Mouse (Mus musculus) inflammation-experienced regulatory T-cells (primary cell): ENCODE data around the gene Psmd8. TPM values are rescaled to one million over a fixed set of nuclear protein-coding genes. Genes with fewer than 3 reads are reported as not detected.

ENCODE experiments used
- polyA plus RNA-seq, 2 experiments: library from polyadenylated mRNA; unstranded; fragments of 100-300 nt; shearing (Covaris generic); gene quantifications; one replicate each; pipeline ENCODE4 v1.2.1; 2017

Gene Psmd8
- 100 to 1,000 TPM; 205 to 212 TPM for polyA plus RNA-seq

DNA sequence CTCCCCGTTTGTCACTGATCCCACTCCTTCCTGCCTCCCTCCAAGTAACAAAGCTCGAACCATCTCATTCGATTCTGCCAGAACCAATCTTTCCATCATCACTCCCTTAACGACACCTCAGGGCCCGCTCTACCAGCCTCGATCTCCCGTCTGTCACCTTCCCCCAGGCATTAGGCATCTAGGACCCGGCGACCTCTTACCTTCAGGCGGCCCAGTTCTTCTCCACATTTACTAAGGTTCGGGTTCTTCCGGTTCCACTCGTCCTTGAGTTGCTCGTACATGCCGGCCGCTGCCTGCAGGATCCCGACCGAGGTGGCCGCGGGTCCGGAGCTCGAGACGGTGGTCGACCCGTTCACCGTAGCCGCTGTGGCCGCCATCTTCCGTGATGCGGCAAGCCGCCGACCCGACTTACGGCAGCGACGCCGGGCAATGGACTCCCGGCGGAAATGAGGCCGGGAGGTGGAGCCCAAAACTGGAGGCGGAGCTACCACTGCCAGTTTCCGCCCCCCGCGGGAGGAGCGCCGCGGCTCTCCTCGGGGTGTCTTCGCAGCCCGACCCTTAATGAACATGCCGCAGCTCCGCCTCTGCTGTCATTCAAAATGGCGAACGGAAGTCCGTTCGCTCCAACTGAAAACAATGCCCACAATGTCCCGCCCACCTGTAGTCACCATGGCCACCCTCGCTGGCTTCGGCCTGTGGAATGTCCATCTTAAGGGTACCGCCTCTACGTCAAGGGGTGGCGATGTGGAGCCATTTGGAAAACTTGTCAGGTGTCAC lies at the start of gene Psmd8:
Psmd8 (minus strand) TSS at position 625 of the 777 bp plus-strand sequence.

DNA sequence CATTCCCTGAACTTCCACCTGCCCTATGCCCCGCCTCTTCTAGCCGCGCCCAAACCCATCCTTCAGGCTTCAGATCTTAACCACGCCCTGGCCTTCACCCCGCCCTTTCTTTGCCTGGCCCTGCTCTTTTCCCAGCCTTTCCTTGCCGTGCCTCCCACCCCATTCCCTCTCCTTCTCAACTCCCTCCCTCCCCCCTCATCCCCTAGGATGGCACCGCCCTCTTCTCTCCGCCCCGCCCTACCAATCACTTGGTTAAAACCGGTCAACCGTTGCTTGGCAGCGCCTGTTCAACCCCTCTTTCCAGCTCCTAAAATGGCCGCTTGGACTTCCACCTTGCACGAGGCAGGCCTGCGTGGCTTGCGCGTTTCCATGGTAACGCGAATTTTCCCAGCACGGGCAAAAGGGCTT lies 33.2 kb upstream of the Psmd8 start, which contains the start of gene Catsperg1:
Catsperg1 (minus strand) TSS at position 361 of the 408 bp plus-strand sequence.

DNA sequence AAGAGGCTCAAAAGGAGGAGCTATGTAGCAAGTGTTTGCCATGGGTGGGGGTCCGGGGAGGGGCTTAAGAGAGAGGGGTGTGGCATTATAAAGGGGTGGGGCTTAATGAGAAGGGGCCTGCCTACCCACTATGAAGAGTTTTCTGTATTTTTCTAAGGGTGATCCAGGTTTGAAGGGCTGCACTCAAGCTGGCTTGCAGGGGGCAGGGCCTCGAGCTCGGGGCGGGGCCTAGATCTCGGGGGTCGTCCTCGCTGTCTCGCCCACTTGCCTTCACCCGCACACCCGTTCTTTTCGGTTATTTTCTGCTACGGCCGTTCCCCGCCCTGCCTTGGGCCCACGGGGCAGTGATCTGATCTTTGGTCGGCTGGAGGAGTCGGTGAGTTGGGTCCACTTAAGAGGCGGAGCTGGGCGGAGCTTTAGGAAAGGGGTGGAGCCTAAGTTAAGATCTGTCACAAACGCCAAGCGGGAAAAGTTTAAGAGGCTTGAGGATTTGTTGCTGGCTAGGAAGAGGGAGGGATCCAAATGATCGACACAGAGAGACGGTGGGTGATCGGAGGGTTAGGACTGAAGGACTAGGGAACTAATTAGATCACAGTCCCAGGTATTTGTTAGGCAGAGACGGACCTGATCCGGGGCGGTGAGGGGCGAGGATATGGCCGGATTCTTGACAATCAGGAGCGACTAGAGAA lies 10.3 kb downstream of the Psmd8 start, which contains the start of the genes Ggn and Spred3:
Ggn (plus strand) TSS at position 145 of the 689 bp plus-strand sequence.
Spred3 (minus strand) TSS at position 346 of the 689 bp plus-strand sequence.

DNA sequence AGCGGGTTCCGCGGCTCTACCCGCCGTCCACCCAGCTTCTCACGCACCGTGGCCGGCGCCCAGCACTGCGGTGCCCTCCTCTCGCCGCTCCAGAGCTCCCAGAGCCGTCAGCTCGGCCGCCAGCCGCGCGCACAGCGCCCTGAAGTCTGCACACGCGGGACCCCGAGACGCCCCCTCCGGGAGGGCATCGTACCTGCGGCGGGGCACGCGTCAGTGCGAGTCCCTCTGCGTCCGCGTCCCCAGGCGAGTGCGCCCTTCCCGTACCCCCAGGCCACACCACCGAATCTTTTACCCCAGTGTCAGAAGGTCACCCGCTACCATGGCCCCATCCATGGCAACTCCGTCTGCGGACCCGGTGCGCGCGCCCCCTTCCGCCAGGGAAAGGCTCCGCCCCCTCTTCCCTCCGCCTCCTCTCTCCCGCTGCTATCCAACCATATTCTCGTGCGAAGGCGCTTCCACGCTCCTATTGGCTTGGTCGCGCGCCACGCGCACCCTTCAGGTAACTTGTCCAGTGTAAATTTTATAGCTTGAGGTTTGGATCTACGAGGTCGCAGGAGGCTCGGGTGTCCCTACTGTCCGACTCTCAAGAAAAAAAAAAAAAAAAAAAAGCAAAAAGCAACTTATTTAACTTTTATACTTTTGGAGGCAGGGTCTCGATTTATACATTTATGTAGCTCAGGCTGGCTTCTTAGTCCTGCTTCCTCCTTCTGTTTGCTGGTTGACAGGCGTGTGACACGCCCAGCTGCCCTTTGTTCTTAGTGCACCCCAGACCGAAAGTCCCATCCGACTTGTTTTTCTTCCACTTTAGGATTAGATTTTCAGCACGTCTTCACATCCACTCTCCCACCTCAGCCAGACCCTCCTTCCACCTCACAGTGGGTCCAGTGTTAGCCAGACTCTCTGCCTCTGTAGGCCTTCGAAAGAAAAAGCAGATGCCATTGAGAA lies 24.4 kb downstream of the Psmd8 start, which contains the start of gene Fam98c:
Fam98c (minus strand) TSS at position 397 of the 945 bp plus-strand sequence.

DNA sequence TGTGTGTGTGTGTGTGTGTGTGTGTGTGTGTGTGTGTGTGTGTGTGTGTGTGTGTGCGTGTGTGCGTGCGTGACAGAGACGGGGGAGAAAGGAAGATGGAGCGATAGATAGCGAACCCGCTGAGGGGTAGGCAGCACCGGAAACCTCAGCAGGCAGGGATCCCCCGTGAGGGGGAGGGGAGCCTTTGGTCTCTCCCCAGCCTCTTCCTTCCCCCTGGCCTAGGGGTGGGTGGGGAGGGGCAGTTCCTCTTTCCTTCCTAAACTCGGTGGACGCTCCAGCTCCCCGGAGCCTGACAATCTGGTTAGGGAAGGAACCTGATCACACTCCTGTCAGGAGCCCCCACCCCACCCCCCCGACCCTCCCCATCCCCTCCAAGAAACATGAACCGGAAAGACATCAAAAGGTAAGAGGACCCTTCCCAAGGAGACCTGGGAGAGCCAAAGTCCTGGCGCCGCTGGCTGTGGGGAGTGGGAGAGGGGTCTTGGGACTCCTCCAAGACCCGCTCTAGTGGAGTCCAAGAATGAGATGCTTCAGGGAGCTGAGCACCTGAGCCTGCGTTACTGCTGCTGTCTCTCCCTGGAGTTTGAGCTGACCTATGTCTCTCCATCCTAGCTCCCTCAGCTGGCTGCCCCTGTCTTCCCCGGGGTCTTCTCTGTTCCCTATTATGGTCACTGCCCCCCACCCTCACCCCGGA lies 45.7 kb downstream of the Psmd8 start, which contains the start of gene Rasgrp4:
Rasgrp4 (plus strand) TSS at position 159 of the 694 bp plus-strand sequence.

DNA sequence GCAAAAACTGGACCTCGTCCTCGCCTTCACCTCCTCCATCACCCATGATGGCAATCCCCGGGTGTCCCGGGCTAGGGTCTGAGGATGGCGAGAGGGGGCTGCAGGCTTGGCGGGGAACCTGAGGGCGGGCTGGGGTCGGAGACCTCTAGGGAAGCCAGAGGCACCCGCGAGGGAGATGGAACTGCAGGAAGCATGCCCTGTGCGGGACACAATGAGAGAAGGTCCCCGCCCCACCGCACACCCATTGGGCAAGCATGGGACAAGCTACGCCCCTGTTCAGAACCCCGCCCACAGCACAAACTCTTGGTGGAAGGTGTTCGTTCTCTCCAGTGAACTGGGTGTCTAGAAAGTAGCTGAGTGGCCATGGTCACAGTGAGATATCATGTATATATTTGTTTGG lies 55.5 kb downstream of the Psmd8 start, which contains the start of gene Ryr1:
Ryr1 (minus strand) TSS at position 210 of the 400 bp plus-strand sequence.

Other genes with a start within 250 kb of the Psmd8 start
- 100 to 1,000 TPM; 248 to 281 TPM for gene Actn4, start 218.4 kb downstream of the Psmd8 start, polyA plus RNA-seq
- gene Eif3k, start 198.8 kb downstream of the Psmd8 start, polyA plus RNA-seq, result 100 to 1,000 TPM; 306 to 337 TPM
- 100 to 1,000 TPM; 122 to 163 TPM for gene Map4k1, start 198.7 kb downstream of the Psmd8 start, polyA plus RNA-seq
- 1 to 10 TPM in 1 of 2 experiments, under 1 TPM in 1; 0.02 to 1.4 TPM for gene Ryr1, start 55.5 kb downstream of the Psmd8 start, polyA plus RNA-seq
- gene Rasgrp4, start 45.9 kb downstream of the Psmd8 start, polyA plus RNA-seq, result 1 to 10 TPM in 1 of 2 experiments, under 1 TPM in 1; 0.94 to 1.0 TPM
- 10 to 100 TPM; 68.9 to 72.7 TPM for gene Fam98c, start 24.5 kb downstream of the Psmd8 start, polyA plus RNA-seq
- gene Ggn, start 10.5 kb downstream of the Psmd8 start, polyA plus RNA-seq, result under 1 TPM; 0.07 to 0.36 TPM
- gene Spred3, start 10.3 kb downstream of the Psmd8 start, polyA plus RNA-seq, result under 1 TPM; 0.28 to 0.70 TPM
- 1 to 10 TPM; 1.3 to 2.1 TPM for gene Catsperg1, start 33.3 kb upstream of the Psmd8 start, polyA plus RNA-seq
- gene Kcnk6, start 51.8 kb upstream of the Psmd8 start, polyA plus RNA-seq, result 1 to 10 TPM; 1.8 to 5.3 TPM
- gene Yif1b, start 57.6 kb upstream of the Psmd8 start, polyA plus RNA-seq, result 10 to 100 TPM; 62.0 to 64.6 TPM
- 1 to 10 TPM; 2.5 to 5.8 TPM for gene 2200002D01Rik, start 67.8 kb upstream of the Psmd8 start, polyA plus RNA-seq
- gene Spint2, start 101.2 kb upstream of the Psmd8 start, polyA plus RNA-seq, result 100 to 1,000 TPM; 215 to 221 TPM
- 1 to 10 TPM in 1 of 2 experiments, not detected in 1; 1.4 TPM for gene Ppp1r14a, start 108.6 kb upstream of the Psmd8 start, polyA plus RNA-seq
- under 1 TPM in 1 of 2 experiments, not detected in 1; 0.06 TPM for gene Dpf1, start 123.2 kb upstream of the Psmd8 start, polyA plus RNA-seq